Mouse (Mus musculus) heart, embryonic 12.5 days (tissue): Measurements from ENCODE around the gene Lgals8. TPM values are rescaled to one million over a fixed set of nuclear protein-coding genes. Genes with fewer than 3 reads are reported as not detected.

Experiments
- ATAC-seq: fragments of 200-750 bp; cut with Nextera tagmentation; 2 replicates; pipeline ENCODE4 v1.8.0; 2017; ENCODE audit warnings: moderate TSS enrichment, moderate library complexity; ENCODE audit not compliant: insufficient number of reproducible peaks, low FRiP score
- H3K27ac ChIP-seq: fragments of 300-500 bp; sonication (generic); 2 replicates; pipeline ENCODE4 v1.5.1; 2016; ENCODE audit warnings: mild to moderate bottlenecking, moderate library complexity; ENCODE audit not compliant: poor library complexity, severe bottlenecking
- H3K27me3 ChIP-seq: fragments of 300-500 bp; sonication (generic); replicated peaks from 2 replicates; pipeline ENCODE4 v1.6.1; 2016; ENCODE audit warnings: mild to moderate bottlenecking, moderate library complexity
- H3K36me3 ChIP-seq: fragments of 300-500 bp; sonication (generic); 2 replicates; pipeline ENCODE4 v1.6.1; 2016; ENCODE audit warnings: mild to moderate bottlenecking, moderate library complexity
- H3K4me1 ChIP-seq: fragments of 300-500 bp; sonication (generic); replicated peaks from 2 replicates; pipeline ENCODE4 v1.6.1; 2016; ENCODE audit warnings: mild to moderate bottlenecking
- H3K4me2 ChIP-seq: fragments of 300-500 bp; sonication (generic); 2 replicates; pipeline ENCODE4 v1.6.1; 2016; ENCODE audit warnings: mild to moderate bottlenecking, moderate library complexity
- H3K4me3 ChIP-seq: fragments of 300-500 bp; sonication (generic); 2 replicates; pipeline ENCODE4 v1.5.1; 2016; ENCODE audit warnings: mild to moderate bottlenecking
- H3K9ac ChIP-seq: fragments of 300-500 bp; sonication (generic); 2 replicates; pipeline ENCODE4 v1.6.1; 2016; ENCODE audit warnings: mild to moderate bottlenecking, moderate library complexity
- H3K9me3 ChIP-seq: fragments of 300-500 bp; sonication (generic); replicated peaks from 2 replicates; pipeline ENCODE4 v1.6.1; 2016; ENCODE audit warnings: mild to moderate bottlenecking, moderate library complexity
- WGBS: fragments of 180-500 bp; shearing (Covaris S2); methylation state at CpG from one replicate; pipeline ENCODE4 v1.1.7; 2016; 5-methylcytosine and 5-hydroxymethylcytosine counted together
- polyA plus RNA-seq: library from polyadenylated mRNA; unstranded; fragments of >200 nt; fragmentation: Nextera tagmentation; extraction: Ambion mirVana; gene quantifications from 2 replicates; pipeline ENCODE4 v1.2.1, GENCODE M21; 2016

The Lgals8 gene
- polyA plus RNA-seq, 1 experiment from 2014 or later: 12.9 TPM

DNA sequence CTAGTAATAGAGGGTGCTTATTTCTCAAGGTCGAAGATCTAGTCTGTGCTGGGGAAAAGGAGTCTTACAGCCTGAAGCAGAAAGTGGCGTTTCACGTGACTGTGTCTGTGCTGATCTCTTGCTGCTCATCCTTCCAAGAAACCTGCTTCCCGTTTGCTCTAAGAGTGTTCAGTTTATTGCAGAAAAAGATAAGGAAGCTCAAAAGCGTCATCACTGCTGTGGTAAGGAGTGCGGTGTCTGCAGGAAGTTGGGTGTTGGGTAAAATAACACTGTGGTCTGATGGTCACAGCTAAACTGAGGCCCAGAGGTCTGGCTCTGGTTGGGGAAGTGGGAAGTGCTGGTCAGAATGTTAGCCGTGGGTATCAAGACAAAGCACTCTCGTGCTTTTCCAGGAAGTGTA lies 52.7 kb downstream of the Lgals8 start:
- WGBS: 60% methylated on average over 8 of the region's 8 CpGs
- Histone ChIP-seq H3K9me3 (no peaks in the 10 kb centered on the region), H3K4me1 (no peaks in the 10 kb centered on the region), H3K9ac (no peak overlapping the region), H3K27ac (no peak overlapping the region), H3K4me2 (no peak overlapping the region), H3K36me3 (peaks cover 78% of the 10 kb centered on the region), H3K4me3 (no peak overlapping the region), H3K27me3 (no peaks in the 10 kb centered on the region)
- no peak for ATAC-seq

GRCm38 (mm10) chr13:12408343-12409066 lies 56.2 kb downstream of the Lgals8 start:
- ATAC-seq: no peak
- Histone ChIP-seq H3K36me3 (peaks cover 67% of the 10 kb centered on the region), H3K4me2 (no peak overlapping the region)

GRCm38 (mm10) chr13:12395571-12395970 lies 69.2 kb downstream of the Lgals8 start:
- Histone ChIP-seq H3K9me3 (no peaks in the 10 kb centered on the region), H3K4me1 (peaks cover 5% of the 10 kb centered on the region), H3K4me3 (peak overlapping the region; percentile 94), H3K36me3 (peaks cover 22% of the 10 kb centered on the region), H3K9ac (peak overlapping the region; percentile 77), H3K27ac (no peak overlapping the region), H3K27me3 (no peaks in the 10 kb centered on the region), H3K4me2 (peak overlapping the region; percentile 90)
- under 1% methylated on average over 23 of the region's 23 CpGs for WGBS
- no peak for ATAC-seq

More at GRCm38 (mm10) chr13:12408343-12409066, 56.2 kb downstream of the Lgals8 start:
- Histone ChIP-seq H3K4me3 (no peak overlapping the region), H3K27ac (no peak overlapping the region), H3K9ac (no peak overlapping the region), H3K4me1 (no peaks in the 10 kb centered on the region), H3K27me3 (no peaks in the 10 kb centered on the region), H3K9me3 (no peaks in the 10 kb centered on the region)
- 90% methylated on average over 9 of the region's 9 CpGs for WGBS

GRCm38 (mm10) chr13:12394609-12395505 lies 69.9 kb downstream of the Lgals8 start, which contains the start of gene Heatr1:
Gene Heatr1 (plus strand): TSS chr13:12395027.
- Histone ChIP-seq H3K9me3 (no peaks in the 10 kb centered on the region), H3K36me3 (peaks cover 16% of the 10 kb centered on the region), H3K4me3 (peak within 1 kb of the TSS; percentile 94), H3K27ac (peak within 1 kb of the TSS; percentile 60; the same call in 1 of the 2 replicates), H3K4me1 (peaks cover 5% of the 10 kb centered on the region), H3K27me3 (no peaks in the 10 kb centered on the region), H3K4me2 (peak within 1 kb of the TSS; percentile 90), H3K9ac (peak within 1 kb of the TSS; percentile 77)
- peak; percentile 98 for ATAC-seq
- WGBS: under 1% methylated on average over 43 of the region's 43 CpGs

Other genes starting within 250 kb of the Lgals8 start
- 18.7 and 20.0 TPM in 2 replicates for gene Mtr, start 206.8 kb downstream of the Lgals8 start, polyA plus RNA-seq
- 1,360 and 1,370 TPM in 2 replicates for gene Actn2, start 124.2 kb downstream of the Lgals8 start, polyA plus RNA-seq
- 13.1 and 16.8 TPM in 2 replicates for gene Heatr1, start 69.9 kb downstream of the Lgals8 start, polyA plus RNA-seq
- gene Edaradd, start 55.5 kb upstream of the Lgals8 start, polyA plus RNA-seq: 0.57 and 0.66 TPM in 2 replicates
- 7.8 and 7.9 TPM in 2 replicates for gene Ero1lb, start 100.9 kb upstream of the Lgals8 start, polyA plus RNA-seq